Mouse (Mus musculus) left cerebral cortex, postnatal 4 days (tissue): ENCODE data around the gene B4gat1. TPM values are rescaled to one million over a fixed set of nuclear protein-coding genes. Genes with fewer than 3 reads are reported as not detected.
"Not testable (repeated sequence)": the region's sequence is repeated elsewhere in the genome, so short reads cannot be mapped to it uniquely, and the experiment has no call there.

Source experiments
- DNase-seq: peaks from one replicate; pipeline ENCODE4 v3.0.0-alpha.2; 2022
- intact Hi-C: fragments of 180-260 bp; cut with DNase I; formaldehyde crosslinking; loops from one replicate; pipeline ENCODE4 v1.15.1; 2025
- total RNA-seq, 2 experiments: library from RNA; stranded (reverse); gene quantifications; 2 replicates each; pipeline ENCODE4 v1.2.3; 2021

B4gat1 gene
- total RNA-seq, result 10 to 100 TPM; 64.1 to 76.4 TPM

- intact Hi-C loops, result no loop called here
These were observed at the start of gene B4gat1, which contains the start of gene AC124502.3 for GRCm38 (mm10) chr19:5038709-5039156. Gene B4gat1 (plus strand): TSS chr19:5038826. Gene AC124502.3 (plus strand): TSS chr19:5038891.

GRCm38 (mm10) chr19:4989013-4989412 lies 49.6 kb upstream of the B4gat1 start:
- peak; percentile 80 for DNase-seq
- intact Hi-C loops, result no loop called here

More at GRCm38 (mm10) chr19:5038709-5039156, at the start of gene B4gat1, which contains the start of gene AC124502.3:
- peak; percentile 95 for DNase-seq

- intact Hi-C loops, result no loop called here
These were observed 49.0 kb upstream of the B4gat1 start for GRCm38 (mm10) chr19:4989434-4990255.

GRCm38 (mm10) chr19:4990256-4990625 lies 48.4 kb upstream of the B4gat1 start, which contains the start of gene Npas4:
Gene Npas4 (minus strand): TSS chr19:4990316.
- intact Hi-C loops, result no loop called here
- peak; percentile 63 for DNase-seq

More at GRCm38 (mm10) chr19:4989434-4990255, 49.0 kb upstream of the B4gat1 start:
- peak; percentile 84 for DNase-seq

GRCm38 (mm10) chr19:4990716-4991115 lies 47.9 kb upstream of the B4gat1 start:
- intact Hi-C loops, result no loop called here
- DNase-seq, result peak; percentile 61

- intact Hi-C loops, result no loop called here
- DNase-seq, result no peak
These were observed 46.3 kb upstream of the B4gat1 start for GRCm38 (mm10) chr19:4992371-4992770.

GRCm38 (mm10) chr19:4992904-4993303 lies 45.7 kb upstream of the B4gat1 start:
- DNase-seq, result peak; percentile 69
- intact Hi-C loops, result no loop called here

GRCm38 (mm10) chr19:4994043-4994442 lies 44.6 kb upstream of the B4gat1 start:
- DNase-seq, result no peak
- intact Hi-C loops, result no loop called here

- intact Hi-C loops, result no loop called here
- DNase-seq, result no peak
These were observed 39.0 kb upstream of the B4gat1 start for GRCm38 (mm10) chr19:4999445-5000140.

GRCm38 (mm10) chr19:5001666-5002406 lies 36.8 kb upstream of the B4gat1 start:
- peak; percentile 89 for DNase-seq
- intact Hi-C loops, result loop anchor here (1.0 kb wide), 1 partner anchor 21 kb away; no protein-coding TSS in a partner anchor

- DNase-seq, intact Hi-C loops: not testable (repeated sequence)
These were observed 35.0 kb upstream of the B4gat1 start for GRCm38 (mm10) chr19:5003644-5004043.

GRCm38 (mm10) chr19:5004925-5005324 lies 33.7 kb upstream of the B4gat1 start:
- no peak for DNase-seq
- intact Hi-C loops, result no loop called here

GRCm38 (mm10) chr19:5013138-5013537 lies 25.5 kb upstream of the B4gat1 start:
- intact Hi-C loops, result no loop called here
- no peak for DNase-seq

- intact Hi-C loops, result no loop called here
- peak; percentile 22 for DNase-seq
These were observed 23.6 kb upstream of the B4gat1 start for GRCm38 (mm10) chr19:5014961-5015398.

GRCm38 (mm10) chr19:5016221-5016742 lies 22.3 kb upstream of the B4gat1 start:
- intact Hi-C loops, result no loop called here
- no peak for DNase-seq

- intact Hi-C loops, result no loop called here
- peak; percentile 83 for DNase-seq
These were observed 21.8 kb upstream of the B4gat1 start for GRCm38 (mm10) chr19:5016782-5017181.

GRCm38 (mm10) chr19:5017611-5018010 lies 21.0 kb upstream of the B4gat1 start:
- DNase-seq, result no peak
- intact Hi-C loops, result no loop called here

- intact Hi-C loops, result no loop called here
These were observed 20.4 kb upstream of the B4gat1 start for GRCm38 (mm10) chr19:5018191-5018590.

GRCm38 (mm10) chr19:5021416-5021815 lies 17.2 kb upstream of the B4gat1 start:
- intact Hi-C loops, result no loop called here
- peak; percentile 48 for DNase-seq

More at GRCm38 (mm10) chr19:5018191-5018590, 20.4 kb upstream of the B4gat1 start:
- no peak for DNase-seq
